In the genomic region with DNA sequence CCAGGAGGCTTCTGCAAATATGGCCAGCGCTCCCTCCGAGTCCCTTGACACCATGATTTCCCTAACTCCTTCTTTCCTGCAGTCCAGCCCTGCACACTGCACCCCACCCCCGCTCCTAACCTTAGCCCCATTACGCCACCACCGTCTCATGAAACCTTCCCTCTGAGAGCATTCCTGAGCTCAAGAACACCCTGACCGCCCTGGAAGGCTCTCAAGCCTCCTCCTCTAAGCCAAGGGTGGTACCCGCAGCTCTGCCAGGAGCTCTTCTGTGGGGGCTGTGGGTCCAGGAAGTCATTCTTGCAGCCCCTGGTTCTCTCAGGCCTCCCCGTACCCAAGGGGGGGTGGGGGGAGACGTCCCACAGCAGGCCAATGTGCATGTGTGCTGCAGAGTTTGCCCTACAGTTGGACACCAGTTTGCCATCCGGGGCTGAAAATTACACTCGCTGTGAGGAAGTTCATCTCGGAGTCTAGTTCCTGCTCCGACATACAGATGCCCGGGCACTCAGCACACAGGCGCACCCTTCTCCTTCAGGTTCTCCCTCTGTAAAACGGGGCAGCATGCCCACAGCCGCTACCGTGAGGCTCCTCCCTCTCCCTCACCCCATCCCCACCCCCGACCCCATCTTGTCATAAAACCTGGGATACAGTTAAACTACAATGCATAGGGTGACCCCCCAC, we compare ENCODE assay signal across 13 mouse cellular contexts. TPM values are rescaled to one million over a fixed set of nuclear protein-coding genes. Genes with fewer than 3 reads are reported as not detected.
DNase-seq lines count a peak whose midpoint lies in the region; ATAC-seq and TF ChIP-seq lines count a peak whose summit lies in the region.
"Had no signal": no experiment of that assay in that cellular context is flagged by ENCODE, and none has a peak within 500 bp of the region (broad histone marks: within the 10 kb centered on the region; RNA-seq: fewer than 3 reads in every experiment).

No protein-coding gene starts in this region.

- no peak overlapping the region for H3K4me2 ChIP-seq in heart, embryonic 15.5 days
- H3K4me2 ChIP-seq in kidney, embryonic 15.5 days, result no peak overlapping the region
- no peak overlapping the region for H3K4me2 ChIP-seq in hindbrain, postnatal 0 days (ENCODE audit: low read depth, low read length)

- no peak for TF ChIP-seq CTCF in hindbrain, postnatal 0 days (IDR thresholded peaks at IDR 0.05; ENCODE audit: low read depth)

- H3K9me3 ChIP-seq in heart, embryonic 15.5 days (replicated peaks), result no peaks in the 10 kb centered on the region
- H3K9me3 ChIP-seq in kidney, embryonic 15.5 days (replicated peaks), result no peaks in the 10 kb centered on the region
- H3K9me3 ChIP-seq in hindbrain, postnatal 0 days (ENCODE audit: low read length), result no peaks in the 10 kb centered on the region

- no peak for DNase-seq in heart, postnatal 25 days (ENCODE audit: low spot score)
- peak; percentile 84 for DNase-seq in lung, postnatal 25 days (ENCODE audit: low spot score)
- no peak for DNase-seq in hindbrain, postnatal 0 days (ENCODE audit: low spot score)
- DNase-seq: cerebellum, adult 2 months; gastrocnemius, postnatal 25 days; retina, postnatal 1 day; thymus, adult 2 months had no signal

- peaks cover 43% of the 10 kb centered on the region for H3K4me1 ChIP-seq in heart, embryonic 15.5 days (replicated peaks)
- peaks cover 71% of the 10 kb centered on the region for H3K4me1 ChIP-seq in brown adipose tissue, adult 24 weeks (ENCODE audit: control insufficient read depth, insufficient read depth, insufficient read length, low read length)
- H3K4me1 ChIP-seq in kidney, embryonic 15.5 days, result peaks cover 42% of the 10 kb centered on the region
- no peaks in the 10 kb centered on the region for H3K4me1 ChIP-seq in hindbrain, postnatal 0 days (ENCODE audit: insufficient read depth, low read length)

- 0 out of 2 replicates have a peak, but pooled peaks have one; percentile 3 for ATAC-seq in heart, embryonic 15.5 days (replicated peaks; ENCODE audit: insufficient number of reproducible peaks, insufficient read depth, low FRiP score, low read depth)
- ATAC-seq in kidney, embryonic 15.5 days (replicated peaks; ENCODE audit: low FRiP score), result peak; percentile 77; the same call in 1 of the 2 replicates
- no peak for ATAC-seq in monocyte, adult 5-6 weeks (replicated peaks; ENCODE audit: insufficient number of reproducible peaks, low FRiP score, low TSS enrichment, poor library complexity, severe bottlenecking)
- no peak for ATAC-seq in activated CD4-positive, CD25-positive, alpha-beta regulatory T cell, adult 4 months
- no peak for ATAC-seq in hindbrain, postnatal 0 days
- ATAC-seq: midbrain, embryonic 16.5 days had no signal

- intact Hi-C loops in heart, postnatal 25 days (cut with DNase I), result loop anchor here (2.0 kb wide), 1 partner anchor 47 kb away; no protein-coding TSS in a partner anchor

- no peak overlapping the region for H3K9ac ChIP-seq in heart, embryonic 15.5 days
- H3K9ac ChIP-seq in kidney, embryonic 15.5 days, result no peak overlapping the region
- no peak overlapping the region for H3K9ac ChIP-seq in hindbrain, postnatal 0 days (replicated peaks; ENCODE audit: low read length)

- H3K27me3 ChIP-seq in heart, embryonic 15.5 days, result no peaks in the 10 kb centered on the region
- no peaks in the 10 kb centered on the region for H3K27me3 ChIP-seq in kidney, embryonic 15.5 days
- H3K27me3 ChIP-seq in hindbrain, postnatal 0 days (ENCODE audit: insufficient read depth, low read length), result no peaks in the 10 kb centered on the region

- 0 out of 2 replicates have a peak overlapping the region, but pooled peaks have one; percentile 9 for H3K27ac ChIP-seq in heart, embryonic 15.5 days
- H3K27ac ChIP-seq in brown adipose tissue, adult 24 weeks (replicated peaks; ENCODE audit: low read depth, low read length), result peak overlapping the region; percentile 85
- H3K27ac ChIP-seq in kidney, embryonic 15.5 days, result peak overlapping the region; percentile 42; the same call in 1 of the 2 replicates
- H3K27ac ChIP-seq in hindbrain, postnatal 0 days, result no peak overlapping the region

- H3K36me3 ChIP-seq in heart, embryonic 15.5 days, result no peaks in the 10 kb centered on the region
- peaks cover 26% of the 10 kb centered on the region for H3K36me3 ChIP-seq in kidney, embryonic 15.5 days
- no peaks in the 10 kb centered on the region for H3K36me3 ChIP-seq in hindbrain, postnatal 0 days (ENCODE audit: insufficient read depth, low read length)

- 73% methylated on average over 19 of the region's 19 CpGs for WGBS in heart, embryonic 15.5 days
- WGBS in kidney, embryonic 15.5 days, result 71% methylated on average over 19 of the region's 19 CpGs
- WGBS in hindbrain, postnatal 0 days, result 90% methylated on average over 19 of the region's 19 CpGs

- no peak overlapping the region for H3K4me3 ChIP-seq in heart, embryonic 15.5 days
- no peak overlapping the region for H3K4me3 ChIP-seq in brown adipose tissue, adult 24 weeks (ENCODE audit: insufficient read depth, low read depth, low read length)
- no peak overlapping the region for H3K4me3 ChIP-seq in kidney, embryonic 15.5 days (replicated peaks)
- H3K4me3 ChIP-seq in hindbrain, postnatal 0 days (ENCODE audit: low read length), result no peak overlapping the region

RNA-seq across cellular contexts. Expression of a gene that starts 57.0 kb away (rescaled TPM):
- 191 and 245 TPM in 2 replicates for polyA plus RNA-seq in heart, embryonic 15.5 days (2015; fragmentation: Nextera tagmentation; extraction: Ambion mirVana)
- 100 to 1,000 TPM; 537 to 622 TPM for total RNA-seq in heart, postnatal 25 days (2021)
- polyA plus RNA-seq in brown adipose tissue, adult 24 weeks (2012; ENCODE audit: insufficient read depth, insufficient read length, missing spikeins), result 142 and 186 TPM in 2 replicates
- 297 and 335 TPM in 2 replicates for polyA plus RNA-seq in kidney, embryonic 15.5 days (2015; fragmentation: Nextera tagmentation; extraction: Ambion mirVana)
- total RNA-seq in monocyte, adult 5-6 weeks (2017), result 1.5 to 5.7 TPM (median 2.8 TPM) in 3 replicates
- polyA plus RNA-seq in activated CD4-positive, CD25-positive, alpha-beta regulatory T cell, adult 4 months (2017; shearing (Covaris generic)), result not detected
- total RNA-seq in hindbrain, postnatal 0 days (2014; rRNA removed), result 203 and 254 TPM in 2 replicates
- polyA plus RNA-seq in hindbrain, postnatal 0 days (2015; fragmentation: Nextera tagmentation; extraction: Ambion mirVana), result 46.4 and 55.6 TPM in 2 replicates

RNA-seq across cellular contexts. Expression of a gene that starts 57.1 kb away (rescaled TPM):
- polyA plus RNA-seq in heart, embryonic 15.5 days (2015; fragmentation: Nextera tagmentation; extraction: Ambion mirVana), result 89.8 and 106 TPM in 2 replicates
- 100 to 1,000 TPM; 292 to 338 TPM for total RNA-seq in heart, postnatal 25 days (2021)
- 51.1 and 77.2 TPM in 2 replicates for polyA plus RNA-seq in brown adipose tissue, adult 24 weeks (2012; ENCODE audit: insufficient read depth, insufficient read length, missing spikeins)
- 108 and 116 TPM in 2 replicates for polyA plus RNA-seq in kidney, embryonic 15.5 days (2015; fragmentation: Nextera tagmentation; extraction: Ambion mirVana)
- 1.7 to 5.2 TPM (median 3.4 TPM) in 3 replicates for total RNA-seq in monocyte, adult 5-6 weeks (2017)
- not detected for polyA plus RNA-seq in activated CD4-positive, CD25-positive, alpha-beta regulatory T cell, adult 4 months (2017; shearing (Covaris generic))
- 76.6 and 95.8 TPM in 2 replicates for total RNA-seq in hindbrain, postnatal 0 days (2014; rRNA removed)
- polyA plus RNA-seq in hindbrain, postnatal 0 days (2015; fragmentation: Nextera tagmentation; extraction: Ambion mirVana), result 26.5 and 27.8 TPM in 2 replicates

Comparison
In these comparisons a context has a peak if more than half of its experiments do, and no peak if none do; other contexts are left out.
1. ATAC-seq: peak in heart, embryonic 15.5 days (single experiment) and kidney, embryonic 15.5 days (single experiment); none in monocyte, adult 5-6 weeks (single experiment), activated CD4-positive, CD25-positive, alpha-beta regulatory T cell, adult 4 months (single experiment) and hindbrain, postnatal 0 days (single experiment).
2. RNA of a gene that starts 57.0 kb away (polyA plus RNA-seq): 297 to 335 TPM in kidney, embryonic 15.5 days, 191 to 245 TPM in heart, embryonic 15.5 days, 142 to 186 TPM in brown adipose tissue, adult 24 weeks and 46.4 to 55.6 TPM in hindbrain, postnatal 0 days; not detected in activated CD4-positive, CD25-positive, alpha-beta regulatory T cell, adult 4 months; every median in the first group is over 10 times any median in the second.
3. RNA of a gene that starts 57.1 kb away (polyA plus RNA-seq): 108 to 116 TPM in kidney, embryonic 15.5 days, 89.8 to 106 TPM in heart, embryonic 15.5 days, 51.1 to 77.2 TPM in brown adipose tissue, adult 24 weeks and 26.5 to 27.8 TPM in hindbrain, postnatal 0 days; not detected in activated CD4-positive, CD25-positive, alpha-beta regulatory T cell, adult 4 months; every median in the first group is over 10 times any median in the second.